Mouse (Mus musculus): ENCODE measurements around the gene Lyrm4. TPM values are rescaled to one million over a fixed set of nuclear protein-coding genes. Genes with fewer than 3 reads are reported as not detected.
A peak's percentile ranks its signal among the peaks of the same experiment; 100 is the strongest.
"Not testable (repeated sequence)": the region's sequence is repeated elsewhere in the genome, so short reads cannot be mapped to it uniquely, and the experiment has no call there.

Lyrm4 gene
- total RNA-seq, 2 experiments from 2014 or later = 19.8 to 20.7 TPM

DNA sequence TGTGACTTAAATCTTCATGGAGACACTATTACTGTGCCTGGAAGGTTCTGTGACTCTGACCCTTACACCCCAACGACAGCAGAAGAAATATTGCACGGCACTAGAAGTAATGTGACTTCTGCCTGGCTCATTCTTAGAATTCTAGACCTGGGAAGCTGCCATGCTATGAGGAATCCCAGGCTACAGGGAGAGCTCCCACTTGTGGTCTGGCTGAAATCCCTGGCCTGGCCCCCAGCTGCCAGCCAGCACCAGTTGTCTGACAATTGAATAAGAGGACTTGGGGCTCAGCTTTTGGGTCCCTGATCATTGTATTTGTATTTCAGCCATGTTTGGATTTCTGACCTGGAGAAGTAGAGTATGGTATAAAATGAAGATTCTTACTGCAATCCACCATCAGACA, 99.3 kb downstream of the Lyrm4 start:
- intact Hi-C loops (cut with DNase I) = loop anchor here (5.0 to 10.0 kb wide), 3 partner anchors 99 to 714 kb away; partner anchors contain the start of genes Fars2 and Lyrm4
- no peak for DNase-seq (ENCODE audit: extremely low spot score in 1 of 2, low spot score in 2 of 2)

GRCm38 (mm10) chr13:36015636-36016035, 101.7 kb downstream of the Lyrm4 start:
- intact Hi-C loops (cut with DNase I) = loop anchor here (5.0 to 10.0 kb wide), 3 partner anchors 102 to 717 kb away; partner anchors contain the start of genes Fars2 and Lyrm4
- no peak for DNase-seq (ENCODE audit: extremely low spot score in 1 of 2, low spot score in 2 of 2)

DNA sequence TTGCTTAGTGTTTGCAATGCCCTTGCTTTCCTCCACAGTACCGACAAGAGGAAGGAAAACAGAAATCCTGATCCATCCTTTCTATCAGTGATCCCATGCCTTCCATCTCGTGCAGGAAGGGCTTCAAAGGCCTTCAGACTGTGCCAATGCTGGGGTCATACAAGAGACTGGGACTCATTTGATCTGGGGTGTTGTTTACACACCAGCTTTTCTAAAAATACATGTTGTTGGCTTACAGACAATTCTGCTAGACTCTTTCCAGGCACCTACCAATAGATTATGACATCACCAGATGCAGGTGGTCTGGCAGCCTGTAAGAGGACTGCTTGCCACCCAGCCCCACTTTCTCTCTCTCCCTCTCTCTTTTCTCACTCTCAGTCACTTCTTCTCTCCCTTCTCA, 107.3 kb downstream of the Lyrm4 start:
- no peak for DNase-seq (ENCODE audit: extremely low spot score in 1 of 2, low spot score in 2 of 2)
- intact Hi-C loops (cut with DNase I) = loop anchor here (10.0 kb wide), 1 partner anchor 255 kb away; no protein-coding TSS in a partner anchor

GRCm38 (mm10) chr13:36000798-36001197, 116.5 kb downstream of the Lyrm4 start:
- intact Hi-C loops (cut with DNase I) = no loop called here

GRCm38 (mm10) chr13:35997606-35998005, 119.7 kb downstream of the Lyrm4 start:
- DNase-seq (ENCODE audit: extremely low spot score in 1 of 2, low spot score in 2 of 2) = no peak
- intact Hi-C loops (cut with DNase I) = no loop called here

More at GRCm38 (mm10) chr13:36000798-36001197, 116.5 kb downstream of the Lyrm4 start:
- no peak for DNase-seq (ENCODE audit: extremely low spot score in 1 of 2, low spot score in 2 of 2)

DNA sequence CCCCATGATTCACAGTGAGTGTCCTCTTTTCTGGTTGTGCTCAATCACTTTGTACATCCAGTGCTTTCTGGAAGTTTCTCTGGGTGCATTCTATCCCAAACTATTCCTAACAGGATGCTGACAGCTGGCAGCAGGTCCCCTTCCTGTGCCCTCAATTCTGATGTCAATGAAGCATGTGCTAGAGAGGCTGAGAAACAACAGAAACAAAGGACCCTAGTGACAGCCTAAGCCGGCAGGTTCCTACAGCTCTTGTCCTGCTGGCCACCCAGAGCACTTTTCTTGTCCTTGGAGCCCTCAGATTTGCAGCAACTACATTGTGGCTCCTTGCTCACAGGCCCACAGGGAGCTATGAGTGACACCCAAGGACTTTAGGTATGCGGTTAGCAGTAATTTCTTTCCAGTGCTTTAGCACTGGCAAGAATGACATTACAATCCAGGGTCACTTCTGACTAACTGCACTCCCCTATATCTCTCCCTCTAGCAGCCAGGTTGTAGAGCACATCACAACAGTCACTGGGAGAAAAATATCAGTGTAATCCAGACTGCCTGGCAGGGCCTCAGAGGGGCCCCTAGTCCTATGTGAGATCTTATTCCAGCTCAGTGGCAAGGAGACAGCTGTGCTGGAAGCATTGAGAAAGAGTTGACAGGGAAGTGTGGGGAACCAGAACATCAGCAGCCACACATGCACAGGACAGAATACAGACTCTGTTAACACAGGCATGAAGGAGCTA, 121.5 kb downstream of the Lyrm4 start:
- intact Hi-C loops (cut with DNase I) = no loop called here
- no peak for DNase-seq (ENCODE audit: extremely low spot score in 1 of 2, low spot score in 2 of 2)

DNA sequence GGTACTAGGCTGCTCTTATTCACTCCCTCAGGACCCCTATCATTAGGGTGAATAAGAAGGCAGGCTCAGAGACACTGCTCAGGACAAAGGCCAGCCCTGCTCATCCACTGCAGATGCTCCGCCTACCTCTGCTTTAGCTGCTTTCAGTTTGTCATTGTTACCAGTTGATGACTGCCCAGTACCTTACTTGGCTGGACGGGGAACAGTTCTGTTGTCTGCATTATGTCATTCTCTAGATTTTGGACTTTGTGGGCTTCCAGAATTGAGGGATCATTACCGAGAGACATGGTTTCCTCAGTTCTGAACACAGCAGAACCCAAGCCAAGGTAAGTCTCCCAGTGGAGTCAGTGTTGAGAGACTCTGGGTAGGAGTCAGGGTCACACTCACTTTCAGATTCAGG, 122.1 kb downstream of the Lyrm4 start:
- DNase-seq (ENCODE audit: extremely low spot score in 1 of 2, low spot score in 2 of 2) = no peak
- intact Hi-C loops (cut with DNase I) = no loop called here

DNA sequence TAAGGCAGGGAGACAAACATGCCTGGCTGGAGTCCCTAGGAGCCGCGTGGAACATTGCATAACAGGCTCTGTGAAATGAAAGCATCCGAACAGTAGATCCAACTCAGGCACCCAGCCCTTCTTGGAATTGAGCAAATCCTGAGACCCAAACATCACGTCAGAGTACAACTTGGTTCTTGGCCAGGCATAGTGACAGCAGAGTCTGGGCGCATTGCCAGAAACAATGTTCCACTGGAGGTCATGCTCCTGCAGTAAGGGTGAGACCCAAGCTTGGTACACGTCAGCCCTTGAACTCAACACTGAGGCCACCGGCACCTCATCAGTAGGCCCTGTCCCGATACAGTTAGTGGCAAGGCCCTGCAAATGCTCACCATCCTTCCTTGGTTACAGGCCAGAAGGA, 123.3 kb downstream of the Lyrm4 start:
- intact Hi-C loops (cut with DNase I) = no loop called here

DNA sequence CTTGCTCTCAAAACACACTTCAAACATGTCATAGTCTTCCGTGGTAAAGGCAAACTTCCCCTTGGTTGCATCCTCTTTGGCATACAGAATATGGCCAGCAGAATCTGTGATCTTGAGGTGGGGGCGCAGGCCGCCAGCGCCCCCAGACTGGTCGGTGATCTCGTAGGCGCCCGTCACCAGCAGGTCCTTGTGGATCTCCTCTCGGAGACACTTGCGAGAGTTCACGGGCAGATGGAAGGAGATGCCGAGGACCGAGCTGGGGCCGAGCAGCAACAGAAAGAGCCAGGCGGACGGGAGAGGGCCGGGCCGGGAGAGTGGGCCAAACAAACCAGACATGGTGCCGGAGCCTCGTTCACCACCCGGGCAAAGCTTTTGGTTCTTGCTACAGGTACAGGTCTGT, 126.1 kb downstream of the Lyrm4 start:
- intact Hi-C loops (cut with DNase I); DNase-seq (ENCODE audit: extremely low spot score in 1 of 2, low spot score in 2 of 2): not testable (repeated sequence)

More for the DNA sequence above, 123.3 kb downstream of the Lyrm4 start:
- peak; percentile 62 to 68 for DNase-seq (ENCODE audit: extremely low spot score in 1 of 2, low spot score in 2 of 2)

- intact Hi-C loops (cut with DNase I) = no loop called here
- no peak for DNase-seq (ENCODE audit: extremely low spot score in 1 of 2, low spot score in 2 of 2)
These were observed 128.0 kb downstream of the Lyrm4 start for GRCm38 (mm10) chr13:35989329-35989728.

DNA sequence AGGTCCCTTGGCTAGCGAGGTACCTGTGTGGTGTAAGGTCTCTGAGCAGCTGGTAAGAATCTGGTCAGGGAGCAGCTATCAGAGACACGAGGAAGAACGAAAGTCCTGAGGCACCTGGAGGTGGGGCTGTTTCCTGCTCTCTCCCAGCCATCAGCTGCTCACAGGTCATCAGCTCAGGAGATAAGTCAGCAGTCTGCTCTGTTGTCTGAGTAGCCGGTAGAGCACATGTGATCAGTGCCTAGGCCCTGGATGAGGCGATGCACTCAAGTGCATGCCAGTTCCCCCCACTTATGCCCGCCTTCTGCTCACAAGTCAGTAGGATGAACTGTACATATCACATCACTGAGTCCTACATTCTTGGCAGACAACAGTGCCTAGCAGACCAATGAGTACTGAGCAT, 134.3 kb downstream of the Lyrm4 start:
- DNase-seq (ENCODE audit: extremely low spot score in 1 of 2, low spot score in 2 of 2) = no peak
- intact Hi-C loops (cut with DNase I) = no loop called here

GRCm38 (mm10) chr13:35980471-35980870, 136.9 kb downstream of the Lyrm4 start:
- intact Hi-C loops (cut with DNase I) = no loop called here

DNA sequence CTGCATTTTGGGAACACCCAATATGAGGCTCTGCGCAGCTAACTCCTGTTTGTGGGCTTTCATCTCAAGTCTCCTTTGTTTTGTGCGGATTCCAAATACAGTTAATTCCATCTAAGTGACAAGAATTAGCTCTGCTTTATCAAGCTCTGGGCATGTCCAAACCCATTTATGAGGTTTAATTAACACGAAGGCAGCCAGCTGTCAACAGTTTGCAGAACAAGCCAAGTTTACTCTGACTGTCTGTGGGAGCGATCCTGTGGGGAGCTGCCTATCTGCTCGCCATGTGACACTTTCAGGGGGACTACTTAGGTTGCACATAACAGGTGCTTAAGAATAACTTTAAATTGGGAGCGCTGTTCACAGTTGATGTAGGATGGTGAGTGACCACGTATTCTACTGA, 140.4 kb downstream of the Lyrm4 start:
- no peak for DNase-seq (ENCODE audit: extremely low spot score in 1 of 2, low spot score in 2 of 2)
- intact Hi-C loops (cut with DNase I) = no loop called here

More at GRCm38 (mm10) chr13:35980471-35980870, 136.9 kb downstream of the Lyrm4 start:
- DNase-seq (ENCODE audit: extremely low spot score in 1 of 2, low spot score in 2 of 2) = no peak

- DNase-seq (ENCODE audit: extremely low spot score in 1 of 2, low spot score in 2 of 2) = no peak
- intact Hi-C loops (cut with DNase I) = no loop called here
These were observed 147.5 kb downstream of the Lyrm4 start for GRCm38 (mm10) chr13:35969829-35970228.

DNA sequence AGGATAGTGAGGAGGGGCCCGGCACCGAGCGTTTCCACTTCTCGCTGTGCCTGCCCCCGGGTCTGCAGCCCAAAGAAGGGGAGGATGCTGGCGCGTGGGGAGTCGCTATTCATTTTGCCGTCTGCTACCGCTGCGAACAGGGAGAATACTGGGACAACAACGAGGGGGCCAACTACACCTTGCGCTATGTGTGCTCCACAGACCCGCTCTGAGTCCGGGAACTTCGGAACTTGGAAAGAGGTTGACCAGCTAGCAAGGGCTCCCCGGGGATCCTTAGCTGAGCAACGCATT, 147.9 kb downstream of the Lyrm4 start:
- intact Hi-C loops (cut with DNase I) = no loop called here
- DNase-seq (ENCODE audit: extremely low spot score in 1 of 2, low spot score in 2 of 2) = no peak

GRCm38 (mm10) chr13:35968719-35969430, 148.5 kb downstream of the Lyrm4 start:
- intact Hi-C loops (cut with DNase I) = no loop called here

DNA sequence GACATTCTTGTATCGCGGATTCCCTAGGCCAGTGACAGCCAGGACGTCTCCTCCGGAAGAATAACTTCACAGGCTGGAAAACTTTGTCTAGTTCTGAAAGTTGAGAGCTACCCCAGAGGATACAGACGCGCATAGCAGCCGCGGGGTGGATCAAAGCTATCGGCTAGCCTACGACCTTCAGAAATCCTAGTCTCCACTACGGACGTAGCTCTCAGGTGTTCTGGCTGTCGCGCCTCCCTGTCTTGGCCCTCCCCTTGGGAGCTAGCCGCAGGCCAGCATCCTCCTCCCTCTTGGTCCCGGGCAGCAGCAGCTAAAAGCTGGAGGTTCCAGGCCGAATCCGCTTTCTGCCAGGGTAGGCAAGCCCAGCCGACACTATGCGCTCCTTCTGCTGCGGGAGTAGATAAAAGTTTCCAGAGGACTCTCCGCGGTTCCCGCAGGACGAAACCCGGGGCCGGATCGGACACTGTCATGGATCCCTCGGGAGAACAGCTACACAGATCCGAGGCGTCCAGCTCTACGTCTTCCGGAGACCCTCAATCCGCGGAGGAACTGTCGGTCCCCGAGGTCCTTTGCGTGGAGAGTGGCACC, 149.1 kb downstream of the Lyrm4 start:
- intact Hi-C loops (cut with DNase I) = no loop called here
- peak in 1 of 2 experiments; percentile 27 for DNase-seq (ENCODE audit: extremely low spot score in 1 of 2, low spot score in 2 of 2)

More at GRCm38 (mm10) chr13:35968719-35969430, 148.5 kb downstream of the Lyrm4 start:
- peak in 1 of 2 experiments; percentile 38 for DNase-seq (ENCODE audit: extremely low spot score in 1 of 2, low spot score in 2 of 2)

GRCm38 (mm10) chr13:35967690-35968089, 149.6 kb downstream of the Lyrm4 start:
- intact Hi-C loops (cut with DNase I) = no loop called here
- no peak for DNase-seq (ENCODE audit: extremely low spot score in 1 of 2, low spot score in 2 of 2)

DNA sequence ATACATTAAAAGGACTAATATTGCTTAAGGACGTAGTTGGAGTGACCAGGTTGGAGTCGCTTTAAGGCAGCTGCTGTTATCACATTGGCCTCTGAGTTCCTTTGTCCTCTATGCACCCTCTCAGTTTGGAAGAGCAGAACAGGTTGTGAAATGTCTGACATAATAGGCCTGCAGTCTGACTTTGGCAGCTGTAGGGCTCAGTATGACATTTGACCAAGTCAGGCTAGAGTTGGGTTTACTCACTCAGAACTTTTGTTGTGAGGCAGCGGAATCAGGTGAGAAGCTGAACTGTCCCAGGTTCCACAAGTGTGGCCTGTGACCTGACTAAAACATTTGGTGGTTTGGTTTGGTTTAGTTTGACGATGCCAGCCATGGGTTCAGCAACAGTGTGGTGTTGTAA, 153.7 kb downstream of the Lyrm4 start:
- intact Hi-C loops (cut with DNase I) = no loop called here
- DNase-seq (ENCODE audit: extremely low spot score in 1 of 2, low spot score in 2 of 2) = no peak

Measured in left cerebral cortex, postnatal 10 days (tissue).